Mouse (Mus musculus) cerebellum, adult (tissue): ENCODE data around the gene Gbp2b.
"Not testable (repeated sequence)": the region's sequence is repeated elsewhere in the genome, so short reads cannot be mapped to it uniquely, and the experiment has no call there.

Source experiments
- ATAC-seq: cut with Nextera tagmentation; 2 replicates; pipeline ENCODE4 v1.9.2; 2017; ENCODE audit warnings: mild to moderate bottlenecking, moderate library complexity, mixed read lengths; ENCODE audit not compliant: insufficient number of reproducible peaks, low FRiP score, low TSS enrichment

The Gbp2b gene

GRCm38 (mm10) chr3:142620111-142620955 lies 25.7 kb downstream of the Gbp2b start, which contains the start of gene Gbp2:
TSS of gene Gbp2 (plus strand) at chr3:142620602.
- no peak for ATAC-seq

DNA sequence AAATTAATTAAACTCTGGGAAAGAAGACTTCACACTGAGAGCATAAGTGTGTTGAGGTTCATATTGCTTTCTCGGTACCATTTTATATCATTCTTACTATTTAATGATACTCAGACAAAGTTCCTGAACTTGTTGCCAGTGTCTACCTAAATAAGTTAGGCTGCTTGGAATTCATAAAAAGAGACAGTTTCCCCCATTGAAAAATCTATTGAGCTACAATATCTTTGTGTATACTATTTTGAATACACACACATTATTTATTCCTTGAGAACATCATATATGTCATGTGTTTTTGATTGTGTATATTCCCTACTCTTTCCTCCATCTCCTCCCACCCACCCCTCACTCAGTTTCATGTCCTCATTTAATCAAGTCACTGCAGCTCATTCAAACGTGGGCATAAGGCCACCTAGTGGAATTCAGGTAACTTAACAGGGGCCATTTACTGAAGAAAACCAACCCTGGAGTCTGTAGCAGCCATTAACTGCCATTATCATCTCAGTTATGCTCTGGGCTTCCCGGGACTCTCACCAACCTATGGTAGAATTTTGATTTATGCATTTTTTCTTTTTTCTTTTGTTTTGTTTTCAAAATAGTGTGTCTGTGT lies 26.4 kb downstream of the Gbp2b start:
- ATAC-seq: no peak

DNA sequence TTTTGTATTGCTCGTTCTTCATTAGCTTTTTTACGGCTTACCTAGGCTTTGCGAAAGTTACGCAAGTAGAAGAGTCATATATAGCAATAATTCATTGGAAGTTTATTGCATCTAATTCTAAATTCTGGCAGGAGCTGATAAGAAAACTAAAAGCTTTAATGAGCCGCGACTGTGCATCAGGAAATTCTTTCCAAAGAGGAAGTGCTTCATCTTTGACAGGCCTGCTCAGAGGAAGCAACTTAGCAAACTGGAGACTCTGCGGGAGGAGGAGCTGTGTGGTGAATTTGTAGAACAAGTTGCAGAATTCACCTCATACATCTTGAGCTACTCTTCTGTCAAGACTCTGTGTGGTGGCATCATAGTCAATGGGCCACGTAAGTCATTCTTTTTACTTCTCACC lies 35.7 kb downstream of the Gbp2b start:
- ATAC-seq: no peak

- no peak for ATAC-seq
These were observed 45.6 kb downstream of the Gbp2b start for GRCm38 (mm10) chr3:142640201-142640600.

- not testable (repeated sequence) for ATAC-seq
These were observed 51.3 kb downstream of the Gbp2b start for GRCm38 (mm10) chr3:142645949-142646348.

GRCm38 (mm10) chr3:142647836-142648235 lies 53.2 kb downstream of the Gbp2b start:
- ATAC-seq: not testable (repeated sequence)

- no peak for ATAC-seq
These were observed 55.6 kb downstream of the Gbp2b start for GRCm38 (mm10) chr3:142650205-142650604.

DNA sequence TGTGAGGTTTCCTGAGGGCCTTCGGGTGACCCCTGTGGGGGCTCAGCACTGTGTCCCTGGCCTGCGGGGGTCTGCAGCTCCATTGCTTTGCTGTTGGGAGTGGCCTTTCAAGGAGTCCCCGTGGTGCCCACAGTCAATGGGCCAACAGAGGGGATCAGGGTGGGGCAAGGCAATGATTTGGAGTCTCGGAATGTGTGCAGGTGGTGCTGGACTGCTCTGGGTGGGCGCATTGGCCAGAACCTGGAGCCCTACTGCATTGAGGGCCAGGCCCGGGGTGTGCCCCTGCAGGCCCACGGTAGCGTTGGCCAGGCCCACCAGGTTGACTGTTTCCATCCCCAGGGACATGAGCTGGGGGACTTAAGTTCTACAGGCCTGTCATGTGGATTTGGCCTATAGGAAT lies 70.1 kb downstream of the Gbp2b start:
- no peak for ATAC-seq
